Mouse (Mus musculus) lung, postnatal 0 days (tissue): ENCODE data around the gene Ube3b. TPM values are rescaled to one million over a fixed set of nuclear protein-coding genes. Genes with fewer than 3 reads are reported as not detected.
A peak's percentile ranks its signal among the peaks of the same experiment; 100 is the strongest.

Experiments used
- ATAC-seq: fragments of 200-750 bp; cut with Nextera tagmentation; 2 replicates; pipeline ENCODE4 v1.8.0; 2017; ENCODE audit warnings: moderate library complexity
- DNase-seq: peaks from one replicate; pipeline ENCODE4 v3.0.0-alpha.2; 2016; ENCODE audit warnings: low spot score
- H3K27ac ChIP-seq: fragments of 300-500 bp; sonication (generic); 2 replicates; pipeline ENCODE4 v1.5.1; 2014; ENCODE audit warnings: antibody characterized with exemption, mild to moderate bottlenecking, low read length, mixed read lengths
- H3K27me3 ChIP-seq: fragments of 300-500 bp; sonication (generic); replicated peaks from 2 replicates; pipeline ENCODE4 v1.6.1; 2014; ENCODE audit warnings: low read length, mixed read lengths; ENCODE audit not compliant: insufficient read depth
- H3K36me3 ChIP-seq: fragments of 300-500 bp; sonication (generic); 2 replicates; pipeline ENCODE4 v1.6.1; 2014; ENCODE audit warnings: low read length, mixed read lengths; ENCODE audit not compliant: insufficient read depth
- H3K4me1 ChIP-seq: fragments of 300-500 bp; sonication (generic); 2 replicates; pipeline ENCODE4 v1.6.1; 2014; ENCODE audit warnings: antibody characterized with exemption, low read depth, low read length, mixed read lengths; ENCODE audit not compliant: insufficient read depth
- H3K4me2 ChIP-seq: fragments of 300-500 bp; sonication (generic); replicated peaks from 2 replicates; pipeline ENCODE4 v1.6.1; 2014; ENCODE audit warnings: low read depth, mild to moderate bottlenecking, low read length, moderate library complexity, mixed read lengths
- H3K4me3 ChIP-seq: fragments of 300-500 bp; sonication (generic); 2 replicates; pipeline ENCODE4 v1.5.1; 2014; ENCODE audit warnings: low read depth, low read length
- H3K9ac ChIP-seq: fragments of 300-500 bp; sonication (generic); replicated peaks from 2 replicates; pipeline ENCODE4 v1.6.1; 2014; ENCODE audit warnings: low read depth, mild to moderate bottlenecking
- H3K9me3 ChIP-seq: fragments of 300-500 bp; sonication (generic); 2 replicates; pipeline ENCODE4 v1.6.1; 2016; ENCODE audit warnings: low read length, mixed read lengths
- CTCF ChIP-seq: IDR thresholded peaks from 2 replicates; pipeline ENCODE4 v1.5.1; 2016; ENCODE audit warnings: antibody characterized with exemption, mild to moderate bottlenecking
- EP300 ChIP-seq: IDR thresholded peaks from 2 replicates; pipeline ENCODE4 v1.6.1; 2016; ENCODE audit warnings: antibody characterized with exemption, mild to moderate bottlenecking, control low read depth
- WGBS: fragments of 180-500 bp; shearing (Covaris S2); extraction: QIAGEN DNeasy Blood & Tissue Kit; methylation state at CpG from one replicate; pipeline ENCODE4 v1.1.7; 2014; 5-methylcytosine and 5-hydroxymethylcytosine counted together
- polyA plus RNA-seq: library from polyadenylated mRNA; unstranded; fragments of >200 nt; fragmentation: Nextera tagmentation; extraction: Ambion mirVana; gene quantifications from 2 replicates; pipeline ENCODE4 v1.2.1, GENCODE M21; 2015

Ube3b gene
- polyA plus RNA-seq, 1 experiment from 2014 or later: 28.9 TPM

DNA sequence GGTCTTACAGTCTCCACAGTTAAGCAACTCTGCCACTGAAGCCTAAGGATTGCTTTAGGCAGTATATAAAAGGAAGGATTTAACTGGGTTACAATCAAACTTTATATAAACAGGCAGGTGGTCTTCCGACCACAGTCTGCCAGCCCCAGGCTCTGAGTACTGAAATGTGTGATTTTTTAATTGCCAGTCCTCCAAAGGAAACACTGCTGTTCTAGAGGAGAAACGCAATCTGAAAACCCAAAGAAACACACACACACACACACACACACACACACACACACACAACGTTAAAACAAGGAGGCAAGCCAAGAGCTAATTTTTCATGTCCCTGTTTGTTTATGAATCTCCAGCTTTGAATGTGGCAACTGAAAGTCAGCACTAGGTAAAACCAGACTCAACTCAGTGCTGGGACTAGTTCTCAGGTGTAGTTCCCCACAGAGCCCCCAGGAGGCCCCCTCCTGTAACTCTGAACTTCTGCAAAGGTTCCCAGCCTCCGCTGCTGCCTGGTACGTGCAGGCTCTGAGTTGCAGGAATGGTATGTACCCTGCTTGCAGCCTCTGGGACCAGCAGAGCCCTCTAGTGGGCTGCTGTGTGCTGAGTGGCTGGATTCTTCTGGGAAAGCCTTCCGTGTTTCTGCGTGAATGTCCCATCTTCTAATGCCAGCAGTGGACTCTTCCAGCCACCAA, 24.0 kb upstream of the Ube3b start:
- Histone ChIP-seq H3K36me3 (peaks cover 11% of the 10 kb centered on the region; the same call in 1 of the 2 replicates), H3K9me3 (no peaks in the 10 kb centered on the region), H3K27ac (peak overlapping the region; percentile 94), H3K4me2 (peak overlapping the region; percentile 20), H3K4me1 (peaks cover 12% of the 10 kb centered on the region; the same call in 1 of the 2 replicates), H3K4me3 (no peak overlapping the region), H3K9ac (no peak overlapping the region), H3K27me3 (no peaks in the 10 kb centered on the region)
- 11% methylated on average over 7 of the region's 7 CpGs for WGBS
- TF ChIP-seq CTCF: peak; percentile 94
- peak; percentile 95 for TF ChIP-seq EP300
- DNase-seq: peak; percentile 98
- peak; percentile 93 for ATAC-seq

DNA sequence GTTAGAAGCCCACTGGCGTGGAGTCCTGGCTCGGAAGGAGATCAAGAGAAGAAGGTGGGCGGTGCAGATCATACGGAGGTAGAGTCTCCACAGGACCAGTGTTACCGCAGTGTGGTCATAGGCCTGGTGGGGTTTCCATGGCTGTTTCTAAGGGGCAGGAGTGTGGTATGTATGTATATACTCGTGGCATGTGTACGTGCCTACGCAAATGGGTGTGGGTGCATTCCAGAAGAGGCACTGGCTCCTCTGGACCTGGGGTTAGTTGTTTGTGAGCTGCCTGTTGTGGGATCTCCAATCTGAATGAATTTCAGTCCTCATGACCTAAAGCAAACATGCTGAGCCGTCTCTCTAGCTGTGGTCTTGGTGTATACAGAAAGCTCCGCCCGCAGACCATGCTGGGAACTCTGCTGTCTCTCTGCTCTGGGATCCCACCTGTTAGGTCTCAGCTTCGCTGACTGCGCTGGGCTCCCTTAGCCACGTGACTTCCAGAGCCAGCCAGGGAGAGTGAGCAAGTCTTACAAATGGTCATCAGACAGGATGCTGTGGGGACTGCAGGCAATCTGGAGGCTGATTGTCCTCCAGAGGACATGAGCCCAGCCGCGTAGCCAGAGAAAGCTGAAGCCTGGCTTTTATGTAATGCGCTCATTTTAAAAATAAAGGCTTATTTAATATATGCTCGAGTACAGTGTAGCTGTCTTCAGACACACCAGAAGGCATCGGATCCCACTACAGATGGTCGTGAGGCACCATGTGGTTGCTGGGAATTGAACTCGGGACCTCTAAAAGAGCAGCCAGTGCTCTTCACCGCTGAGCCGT, 23.3 kb upstream of the Ube3b start:
- Histone ChIP-seq H3K27me3 (no peaks in the 10 kb centered on the region), H3K36me3 (peaks cover 17% of the 10 kb centered on the region; the same call in 1 of the 2 replicates), H3K27ac (peak overlapping the region; percentile 94), H3K9me3 (no peaks in the 10 kb centered on the region), H3K4me3 (no peak overlapping the region), H3K4me2 (peak overlapping the region; percentile 20), H3K9ac (peak overlapping the region; percentile 32; the same call in 1 of the 2 replicates), H3K4me1 (peaks cover 12% of the 10 kb centered on the region; the same call in 1 of the 2 replicates)
- ATAC-seq: peak; percentile 91
- TF ChIP-seq CTCF (no peak), EP300 (peak; percentile 80; the same call in 1 of the 2 replicates)
- peak; percentile 90 for DNase-seq
- WGBS: 30% methylated on average over 23 of the region's 23 CpGs

DNA sequence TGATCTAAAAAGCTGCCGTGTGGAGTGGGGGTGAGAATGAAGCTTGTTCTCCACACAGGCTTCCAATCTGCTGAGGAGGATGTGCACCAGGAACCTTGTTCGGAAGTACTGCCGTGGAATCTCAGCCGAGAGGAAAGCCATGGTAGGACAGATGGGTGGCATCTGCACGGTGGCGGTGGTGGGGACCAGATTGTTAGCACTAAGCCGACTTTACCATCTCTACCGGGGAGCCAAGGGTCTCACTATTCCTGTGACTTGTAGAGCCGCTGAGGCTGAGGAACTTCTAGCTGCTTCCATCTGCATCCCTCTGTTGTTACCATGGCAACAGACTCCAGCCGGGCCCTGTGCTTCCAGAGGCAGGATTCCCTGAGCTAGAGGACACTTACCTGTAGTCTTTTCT, 21.6 kb upstream of the Ube3b start:
- TF ChIP-seq EP300 (no peak), CTCF (no peak)

DNA sequence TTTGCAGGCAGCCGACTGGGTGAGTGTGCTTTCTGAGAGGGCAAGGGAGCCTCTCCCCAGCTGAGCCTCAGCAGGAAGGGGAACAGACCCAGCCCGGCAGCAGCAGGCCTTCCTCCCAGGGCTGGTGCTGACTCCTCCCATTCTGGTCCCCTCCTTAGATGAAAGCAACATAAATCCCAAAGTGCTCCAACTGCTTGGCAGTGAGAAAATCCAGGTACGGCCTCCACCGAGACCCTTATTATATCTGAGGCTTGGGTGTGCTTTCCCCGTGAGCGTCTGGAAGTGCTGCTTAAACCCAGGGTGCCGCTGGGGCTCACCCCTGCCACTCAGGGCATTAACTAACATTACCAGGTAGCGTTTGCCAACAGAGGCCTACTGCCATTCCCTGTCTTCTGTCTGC, 20.8 kb upstream of the Ube3b start:
- no peak for TF ChIP-seq EP300
- no peak for TF ChIP-seq CTCF
- Histone ChIP-seq H3K4me2 (no peak overlapping the region), H3K4me3 (no peak overlapping the region), H3K27ac (no peak overlapping the region), H3K9me3 (no peaks in the 10 kb centered on the region), H3K36me3 (peaks cover 40% of the 10 kb centered on the region; the same call in 1 of the 2 replicates), H3K27me3 (no peaks in the 10 kb centered on the region), H3K4me1 (peaks cover 12% of the 10 kb centered on the region; the same call in 1 of the 2 replicates), H3K9ac (no peak overlapping the region)
- no peak for ATAC-seq
- DNase-seq: no peak
- WGBS: 72% methylated on average over 8 of the region's 8 CpGs

More for the DNA sequence above, 21.6 kb upstream of the Ube3b start:
- H3K4me1 ChIP-seq: peaks cover 12% of the 10 kb centered on the region; the same call in 1 of the 2 replicates
- no peaks in the 10 kb centered on the region for H3K27me3 ChIP-seq
- H3K4me3 ChIP-seq: no peak overlapping the region
- ATAC-seq: no peak
- WGBS: 81% methylated on average over 10 of the region's 10 CpGs
- H3K36me3 ChIP-seq: peaks cover 33% of the 10 kb centered on the region; the same call in 1 of the 2 replicates
- DNase-seq: no peak
- no peak overlapping the region for H3K4me2 ChIP-seq
- H3K27ac ChIP-seq: no peak overlapping the region
- H3K9ac ChIP-seq: no peak overlapping the region
- no peaks in the 10 kb centered on the region for H3K9me3 ChIP-seq

DNA sequence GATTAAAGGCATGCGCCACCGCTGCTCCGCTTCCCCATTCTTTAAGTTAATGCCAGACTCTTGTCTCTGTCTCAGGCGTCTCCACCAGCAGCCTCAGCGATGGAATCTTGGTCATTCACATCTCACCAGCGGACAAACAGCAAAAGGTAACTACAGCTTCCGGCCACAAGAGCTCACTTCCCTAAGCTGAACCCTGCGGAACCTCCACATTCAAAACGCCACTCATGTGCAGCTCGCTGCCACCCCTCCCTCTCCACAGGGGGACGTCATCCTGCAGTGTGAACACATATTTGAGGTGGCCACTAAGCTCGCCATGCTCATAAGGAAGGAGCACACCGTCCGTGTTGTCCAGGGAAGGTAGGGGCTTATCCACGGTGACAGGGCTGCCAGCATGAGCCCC, 19.4 kb upstream of the Ube3b start:
- Histone ChIP-seq H3K4me2 (no peak overlapping the region), H3K36me3 (peaks cover 52% of the 10 kb centered on the region; the same call in 1 of the 2 replicates), H3K27me3 (no peaks in the 10 kb centered on the region), H3K9ac (no peak overlapping the region), H3K27ac (no peak overlapping the region), H3K4me1 (peaks cover 12% of the 10 kb centered on the region), H3K9me3 (no peaks in the 10 kb centered on the region), H3K4me3 (no peak overlapping the region)
- ATAC-seq (no peak), DNase-seq (no peak)
- WGBS: 84% methylated on average over 15 of the region's 15 CpGs
- no peak for TF ChIP-seq EP300
- TF ChIP-seq CTCF: no peak
